Mouse (Mus musculus): Measurements from ENCODE around the gene Hap1.
"Not testable (repeated sequence)": the region's sequence is repeated elsewhere in the genome, so short reads cannot be mapped to it uniquely, and the experiment has no call there.

Hap1 gene

DNA sequence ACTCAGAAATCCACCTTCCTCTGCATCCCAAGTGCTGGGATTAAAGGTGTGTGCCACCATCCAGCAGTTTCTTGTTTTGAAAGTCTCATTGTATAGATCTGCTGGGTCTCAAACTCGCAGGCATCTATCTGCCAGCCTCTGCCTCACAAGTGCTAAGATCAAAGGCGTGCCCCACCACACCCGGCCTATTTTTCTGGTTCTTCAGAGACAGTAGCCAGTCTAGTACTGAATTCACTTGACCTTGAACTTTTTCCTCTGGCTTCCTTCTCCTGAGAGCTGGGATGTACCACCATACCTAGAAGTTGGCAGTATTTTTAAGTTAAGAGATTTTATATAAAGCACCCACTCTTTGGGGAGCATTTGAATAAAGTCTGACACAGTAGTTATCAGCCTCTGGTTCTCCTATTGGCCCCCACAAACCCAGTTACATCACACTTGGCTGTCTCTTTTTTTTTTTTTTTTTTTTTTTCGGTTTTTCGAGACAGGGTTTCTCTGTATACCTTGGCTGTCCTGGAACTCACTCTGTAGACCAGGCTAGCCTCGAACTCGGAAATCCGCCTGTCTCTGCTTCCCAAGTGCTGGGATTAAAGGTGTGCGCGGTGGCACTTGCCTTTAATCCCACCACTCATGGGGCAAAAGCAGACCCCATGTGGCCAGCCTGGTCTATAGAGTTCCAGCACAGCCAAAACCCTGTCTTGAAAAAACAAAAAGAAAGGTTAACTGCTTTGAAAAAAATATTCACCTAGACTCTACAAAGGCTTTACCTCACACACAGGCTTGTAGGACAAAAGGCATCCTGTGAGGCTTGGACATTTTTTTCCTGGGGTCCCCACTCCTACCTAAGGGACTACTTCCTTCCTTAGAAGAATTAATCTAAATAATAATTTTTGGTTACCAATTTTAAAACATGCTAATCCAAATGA is 37.1 kb downstream of the Hap1 start:
- no peak for DNase-seq (ENCODE audit: low spot score)

DNA sequence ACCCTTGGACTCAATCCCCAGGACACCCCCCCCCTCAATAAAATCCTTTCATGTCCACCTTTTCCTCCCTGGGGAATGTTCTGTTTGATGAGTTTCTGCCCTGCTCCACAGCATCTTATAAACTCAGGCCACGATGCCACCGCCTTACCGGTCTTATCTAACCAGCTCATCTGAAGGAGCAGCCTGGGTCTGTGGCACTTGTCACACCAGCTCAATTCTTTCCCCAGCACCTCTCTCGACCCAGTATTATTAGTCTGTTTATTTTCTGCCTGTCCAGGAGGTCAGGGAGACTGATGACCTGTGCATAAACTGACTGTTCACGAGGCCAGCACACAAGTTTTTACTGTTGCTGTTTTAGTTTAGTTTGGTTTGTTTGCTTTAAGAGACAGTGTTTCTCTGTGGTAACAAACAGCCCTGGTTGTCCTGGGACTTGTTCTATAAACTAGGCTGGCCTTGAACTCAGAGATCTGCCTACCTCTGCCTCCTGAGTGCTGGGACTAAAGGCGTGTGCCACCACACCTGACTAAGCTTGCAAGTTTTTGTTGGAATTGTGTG is 38.0 kb downstream of the Hap1 start:
- DNase-seq (ENCODE audit: low spot score): no peak

DNA sequence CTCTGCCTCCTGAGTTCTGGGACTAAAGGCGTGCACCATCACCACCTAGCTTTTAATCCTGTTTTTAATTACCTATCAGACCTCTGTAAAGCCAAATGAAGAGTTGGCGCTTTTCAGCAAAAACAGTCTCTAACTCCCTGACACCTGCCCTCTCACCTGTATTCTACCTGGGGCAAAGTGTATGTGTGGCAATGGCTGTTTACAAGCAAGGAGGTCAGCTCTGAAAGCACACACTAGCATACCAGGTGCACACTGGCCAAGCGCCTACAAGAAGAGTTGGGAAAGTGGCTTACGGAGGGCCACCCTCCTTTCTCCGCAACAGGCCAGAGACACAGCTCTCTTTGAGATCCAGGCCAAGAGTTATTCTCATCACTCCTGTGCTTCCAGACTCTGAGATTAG is 40.5 kb downstream of the Hap1 start:
- DNase-seq (ENCODE audit: low spot score): no peak

DNA sequence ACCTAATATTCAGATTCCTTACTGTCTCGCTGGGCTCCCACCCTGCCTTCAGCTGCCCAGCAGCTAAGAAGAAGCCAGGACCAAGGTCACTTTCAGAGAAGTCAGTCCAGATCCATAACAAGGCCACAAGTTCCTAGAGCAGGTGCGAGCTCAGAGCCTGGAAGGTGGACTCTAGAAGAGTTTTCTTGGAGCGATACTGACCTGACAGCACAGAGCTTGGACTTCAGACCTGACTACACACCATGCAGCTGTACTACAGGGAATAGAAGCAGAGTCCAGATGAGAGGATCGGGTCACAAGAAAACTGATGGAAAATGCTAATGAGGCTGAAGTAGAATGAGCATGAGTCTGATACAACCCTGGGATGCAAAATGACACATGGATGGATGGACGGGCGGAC is 42.5 kb downstream of the Hap1 start:
- DNase-seq (ENCODE audit: low spot score): no peak

DNA sequence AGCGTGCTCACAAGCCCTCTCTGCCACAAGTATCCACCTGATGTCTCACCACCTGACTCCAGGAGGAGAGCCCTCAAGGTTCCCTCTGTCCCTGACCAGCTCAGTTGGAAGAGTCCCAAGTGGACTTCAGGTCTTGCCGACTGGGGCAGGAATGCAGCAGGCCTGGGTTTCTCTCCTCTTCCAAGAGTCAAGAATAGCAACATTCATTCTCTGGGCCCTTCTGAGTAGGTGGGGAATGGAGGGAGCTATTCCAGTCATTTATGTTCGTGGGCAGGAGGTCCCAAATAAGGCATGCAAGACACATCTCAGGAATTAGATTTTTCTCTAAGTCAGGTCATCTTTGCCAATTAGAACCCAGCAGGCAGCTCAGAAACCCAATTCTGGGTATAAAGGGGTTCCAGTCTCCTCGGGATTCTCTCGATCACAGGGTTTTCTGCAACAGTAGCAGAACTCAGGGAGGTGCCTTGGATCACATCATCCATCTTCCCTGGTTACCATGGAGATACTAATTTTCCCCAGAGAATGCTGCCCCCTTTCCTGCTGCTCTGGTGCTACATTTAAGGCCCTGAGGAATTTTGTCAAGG is 43.7 kb downstream of the Hap1 start:
- DNase-seq (ENCODE audit: low spot score): peak; percentile 34

DNA sequence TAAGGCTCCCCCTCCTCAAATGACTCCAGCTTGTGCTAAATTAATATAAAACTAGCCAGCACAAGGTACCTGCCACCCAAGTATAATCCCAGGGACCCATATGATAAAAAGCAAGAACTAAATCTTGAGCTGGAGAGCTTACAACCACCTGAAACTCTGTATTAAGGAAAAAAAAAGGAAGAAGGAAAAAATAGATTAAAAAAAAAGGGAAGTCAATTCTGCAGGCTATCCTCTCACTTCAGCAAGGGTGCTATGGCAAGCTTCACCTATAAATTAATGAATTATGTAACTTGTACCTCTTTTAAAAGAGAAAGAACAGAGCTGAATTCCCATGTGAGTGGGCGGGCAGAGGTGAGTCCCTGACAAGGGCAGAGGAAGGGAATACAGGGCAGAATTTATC is 44.3 kb downstream of the Hap1 start:
- no peak for DNase-seq (ENCODE audit: low spot score)

DNA sequence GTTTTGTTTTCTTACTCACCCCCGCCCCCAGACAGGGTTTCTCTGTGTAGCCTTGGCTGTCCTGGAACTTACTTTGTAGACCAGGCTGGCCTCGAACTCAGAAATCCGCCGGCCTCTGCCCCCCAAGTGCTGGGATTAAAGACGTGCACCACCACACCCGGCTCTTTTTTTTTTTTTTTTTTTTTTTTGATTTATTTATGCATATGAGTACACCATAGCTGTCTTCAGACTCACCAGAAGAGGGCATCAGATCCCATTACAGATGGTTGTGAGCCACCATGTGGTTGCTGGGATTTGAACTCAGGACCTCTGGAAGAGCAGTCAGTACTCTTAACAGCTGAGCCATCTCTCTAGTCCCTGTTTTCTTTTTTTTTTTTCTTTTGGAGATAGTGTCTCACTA is 47.3 kb downstream of the Hap1 start:
- DNase-seq (ENCODE audit: low spot score): not testable (repeated sequence)

DNA sequence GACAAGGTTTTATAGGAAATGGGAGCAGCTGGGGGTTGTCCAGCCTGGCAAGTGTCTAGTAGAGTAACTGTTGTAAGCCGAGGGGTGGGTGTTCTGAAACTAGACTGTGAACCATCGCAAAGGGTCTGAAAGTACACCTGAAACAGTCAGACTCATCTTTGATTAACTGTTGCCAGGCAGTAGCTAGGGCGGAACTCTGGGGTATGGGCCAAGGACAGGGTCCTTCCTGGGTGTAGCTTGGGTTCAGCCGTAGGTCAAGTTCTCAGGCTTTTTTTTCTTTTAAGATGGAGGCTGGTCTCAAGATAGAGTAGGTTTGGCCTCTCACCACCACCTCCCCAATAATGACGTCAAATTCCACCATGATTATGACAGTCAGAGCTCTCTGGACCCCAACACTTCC is 48.0 kb downstream of the Hap1 start:
- DNase-seq (ENCODE audit: low spot score): no peak

DNA sequence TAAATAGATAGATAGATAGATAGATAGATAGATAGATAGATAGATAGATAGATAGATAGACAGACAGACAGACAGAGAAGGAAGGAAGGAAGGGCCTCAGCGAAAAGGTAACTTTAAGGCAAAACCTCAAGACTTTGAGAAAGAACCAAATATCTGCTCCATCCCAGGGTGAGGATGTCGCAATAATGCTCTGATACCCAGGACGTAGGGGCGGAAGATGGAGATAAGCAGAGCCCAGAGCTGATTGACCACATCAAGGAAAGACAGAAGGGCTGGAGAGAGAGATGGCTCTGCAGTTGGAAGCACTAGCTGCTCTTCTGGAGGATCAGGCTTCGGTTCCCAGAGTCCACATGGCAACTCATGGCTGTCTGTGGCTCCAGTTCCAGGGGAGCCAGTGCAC is 54.6 kb downstream of the Hap1 start:
- no peak for DNase-seq (ENCODE audit: low spot score)

DNA sequence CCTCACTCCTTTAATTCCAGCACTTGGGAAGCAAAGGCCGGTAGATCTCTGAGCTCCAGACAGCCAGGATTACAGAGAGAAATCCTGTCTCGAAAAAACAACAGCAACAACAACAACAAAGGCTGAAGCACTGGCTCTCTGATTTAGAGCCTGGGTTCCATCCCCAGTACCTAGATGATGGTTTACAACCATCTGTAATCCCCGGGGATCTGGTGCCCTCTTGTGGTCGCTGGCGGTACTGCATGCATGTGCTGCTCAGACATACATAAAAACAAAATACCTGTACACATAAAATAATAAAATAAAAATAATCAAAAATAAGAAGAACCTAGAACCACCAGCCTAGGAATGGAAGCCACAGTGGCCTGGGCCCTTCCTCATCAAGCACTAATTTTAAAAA is 55.6 kb downstream of the Hap1 start:
- DNase-seq (ENCODE audit: low spot score): peak; percentile 74

DNA sequence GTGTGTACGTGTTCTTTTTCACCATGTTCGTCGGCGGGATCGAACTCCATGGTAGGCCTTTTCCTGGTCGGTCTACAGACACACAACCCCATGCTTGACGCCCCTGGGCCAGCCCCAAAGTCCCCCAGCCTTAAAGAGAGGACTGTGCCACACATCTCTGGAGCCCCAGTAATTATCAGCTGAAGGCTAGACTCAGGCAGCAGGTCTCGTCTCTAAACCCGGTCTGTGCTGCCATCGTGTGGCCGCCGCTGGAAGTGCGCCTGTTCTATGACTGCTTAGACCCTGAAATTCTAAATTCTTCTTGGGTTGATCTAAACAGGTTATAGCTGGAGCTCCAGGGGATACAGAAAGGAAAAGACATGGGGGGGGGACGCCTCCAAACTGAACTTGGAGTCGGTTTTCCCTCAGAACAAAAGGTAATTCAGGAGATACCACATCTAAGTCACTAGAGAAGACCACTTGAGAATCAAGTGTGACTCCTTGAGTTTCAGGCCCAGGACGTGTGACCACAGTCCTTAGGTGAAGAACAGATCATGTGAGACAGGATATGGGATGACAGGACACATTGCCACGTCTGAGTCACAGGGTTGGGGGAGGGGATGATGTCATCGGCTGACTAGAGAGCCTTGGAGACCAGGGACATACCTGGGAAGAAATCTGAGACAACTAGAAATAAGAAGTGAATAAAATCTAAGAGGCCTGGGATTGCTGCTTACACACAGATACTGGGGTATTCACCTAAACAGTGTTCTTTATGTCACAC is 57.5 kb downstream of the Hap1 start:
- peak; percentile 94 for DNase-seq (ENCODE audit: low spot score)

DNA sequence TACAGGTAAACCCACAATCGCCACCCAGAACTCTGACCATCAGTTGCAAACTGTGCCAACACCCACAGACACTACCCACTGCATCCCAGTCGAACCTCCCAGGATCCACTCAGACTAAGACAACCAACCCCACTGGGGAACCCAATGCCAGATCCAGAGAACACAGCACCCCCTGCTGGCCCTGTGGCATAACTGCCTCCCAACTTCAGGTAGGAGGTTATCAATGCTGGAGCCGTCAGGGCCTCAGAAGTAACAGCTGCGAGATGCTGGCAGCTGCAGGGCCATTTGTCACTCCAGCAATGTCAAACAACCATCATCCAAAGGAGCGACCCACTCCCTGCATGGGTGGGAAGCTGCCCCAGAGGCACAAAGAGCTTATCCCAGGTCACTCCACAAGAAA is 58.1 kb downstream of the Hap1 start:
- peak; percentile 18 for DNase-seq (ENCODE audit: low spot score)
